Mouse (Mus musculus): ENCODE measurements around the gene AL732309.1.

The AL732309.1 gene

DNA sequence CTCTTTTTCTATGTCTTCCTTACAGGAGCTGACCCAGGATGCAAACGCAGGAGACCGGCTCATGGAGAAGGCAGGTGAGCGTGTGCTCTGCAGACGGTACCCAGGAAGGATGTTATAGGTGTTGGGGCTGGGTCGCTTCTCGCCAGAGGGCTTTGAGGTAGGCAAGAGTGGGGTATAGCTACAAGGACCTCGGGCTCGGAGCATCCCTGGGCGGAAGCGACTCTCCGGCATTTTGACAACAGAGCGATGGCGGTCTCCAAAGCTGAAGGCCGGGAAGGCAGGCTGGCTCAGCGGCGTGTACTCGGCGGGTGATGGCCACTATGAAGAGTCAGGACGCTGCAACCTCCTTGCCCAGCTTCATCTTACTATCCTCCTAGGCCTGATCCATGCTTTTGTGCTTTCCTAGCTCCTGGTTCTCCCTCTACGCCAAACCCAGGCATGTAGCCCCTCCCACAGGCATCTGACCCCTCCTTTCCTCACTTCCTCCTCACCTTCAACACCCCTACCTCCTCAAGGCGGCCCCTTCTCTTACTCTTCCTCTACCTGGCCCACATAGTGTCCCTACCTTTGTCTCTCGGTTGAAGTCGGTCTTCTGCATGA is 33.3 kb downstream of the AL732309.1 start:
- no peak for DNase-seq (ENCODE audit: low spot score)

DNA sequence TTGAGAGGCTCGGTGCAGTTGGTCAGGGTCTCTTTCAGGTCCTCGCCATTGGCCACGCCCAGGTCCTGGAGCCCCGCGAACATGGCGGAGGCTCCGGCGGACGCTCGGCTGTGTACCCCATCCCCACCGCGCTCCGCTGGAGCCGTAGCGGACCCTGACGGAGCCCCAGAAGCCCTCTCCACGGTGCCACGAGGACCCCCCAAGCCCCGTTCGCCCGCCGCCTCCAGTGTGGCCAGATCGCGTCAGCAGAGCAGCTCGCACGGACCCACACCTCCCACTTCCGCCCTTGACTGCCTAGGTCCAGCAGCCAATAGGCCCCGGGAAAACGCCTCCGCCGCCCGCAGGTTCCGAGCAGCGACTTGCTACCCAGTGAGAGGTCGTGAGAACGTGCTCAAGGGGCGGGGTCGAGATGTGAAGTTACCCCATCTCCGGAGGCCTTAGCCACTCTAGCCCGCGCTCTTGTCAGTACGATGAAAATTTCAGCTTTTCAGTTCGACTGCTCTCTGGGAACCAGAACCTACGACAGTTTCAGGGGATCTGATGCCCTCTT is 35.5 kb downstream of the AL732309.1 start, which contains the start of gene Nelfb:
Nelfb (minus strand) TSS at position 369 of the 550 bp plus-strand sequence.
- DNase-seq (ENCODE audit: low spot score): peak; percentile 92

DNA sequence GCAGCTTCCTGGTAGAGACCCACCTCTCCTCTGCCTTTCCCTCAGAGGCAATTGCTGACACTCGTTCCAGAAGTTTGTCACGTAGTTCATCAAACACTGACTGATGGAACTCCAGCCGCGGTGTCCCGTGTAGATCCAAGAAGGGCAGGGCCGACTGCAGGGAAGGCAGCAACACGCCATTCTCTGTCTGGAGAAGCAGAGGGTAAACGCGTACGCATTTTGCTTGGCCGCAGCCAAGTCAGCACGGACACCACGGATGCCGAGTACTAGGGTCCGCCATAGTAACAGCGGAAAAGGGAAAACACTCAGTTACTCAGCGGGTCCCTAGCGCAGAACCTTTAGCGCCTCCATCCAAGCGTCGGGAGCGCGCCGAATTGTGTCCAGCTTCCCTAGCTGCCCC is 36.0 kb downstream of the AL732309.1 start:
- DNase-seq (ENCODE audit: low spot score): no peak

DNA sequence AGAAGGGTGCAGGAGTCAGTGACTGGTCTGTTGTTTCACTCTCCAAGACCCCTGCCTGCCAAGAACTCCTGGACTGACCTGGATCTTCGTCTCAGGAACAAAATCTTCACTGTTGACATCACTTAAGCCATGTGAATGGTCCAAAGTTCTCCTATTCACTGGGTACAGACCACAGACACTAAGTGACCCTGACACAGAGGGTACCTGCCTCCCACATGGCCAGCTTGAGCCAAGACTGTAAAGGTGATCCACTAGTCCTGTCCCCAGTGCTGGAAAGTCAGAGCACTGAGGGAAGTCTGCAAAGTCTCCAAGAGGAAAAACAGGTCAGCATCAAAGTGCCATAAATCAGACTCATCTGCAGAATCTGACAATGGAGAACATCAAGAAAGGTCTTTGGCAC is 39.1 kb downstream of the AL732309.1 start:
- no peak for DNase-seq (ENCODE audit: low spot score)

DNA sequence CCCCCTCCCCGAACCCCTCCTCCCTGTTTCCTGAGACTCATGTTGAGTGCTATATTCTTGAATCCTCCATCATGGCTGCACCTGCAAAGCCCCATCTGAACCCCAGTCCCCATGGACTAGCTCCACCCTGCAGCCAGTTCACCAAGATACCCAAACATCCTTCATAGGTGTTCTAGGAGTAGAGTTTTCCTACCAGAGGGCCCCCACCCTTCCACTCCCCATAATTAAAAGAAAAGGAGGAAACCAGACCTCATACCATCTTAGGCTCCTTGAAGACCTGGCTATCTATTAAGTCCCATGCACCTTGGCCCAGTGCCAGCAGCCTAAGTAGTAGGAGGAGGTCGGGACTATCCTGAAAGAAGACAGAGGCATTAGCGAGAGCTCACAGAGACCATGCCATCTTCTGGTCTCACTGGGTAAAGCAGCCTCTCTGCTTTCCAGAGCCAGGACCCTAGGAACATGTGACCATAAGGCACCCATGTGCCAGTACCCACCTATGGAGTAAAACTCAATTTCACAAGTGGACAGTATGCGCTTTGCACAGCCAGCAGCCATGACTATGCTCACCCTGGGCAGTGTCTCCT is 42.9 kb downstream of the AL732309.1 start:
- no peak for DNase-seq (ENCODE audit: low spot score)

DNA sequence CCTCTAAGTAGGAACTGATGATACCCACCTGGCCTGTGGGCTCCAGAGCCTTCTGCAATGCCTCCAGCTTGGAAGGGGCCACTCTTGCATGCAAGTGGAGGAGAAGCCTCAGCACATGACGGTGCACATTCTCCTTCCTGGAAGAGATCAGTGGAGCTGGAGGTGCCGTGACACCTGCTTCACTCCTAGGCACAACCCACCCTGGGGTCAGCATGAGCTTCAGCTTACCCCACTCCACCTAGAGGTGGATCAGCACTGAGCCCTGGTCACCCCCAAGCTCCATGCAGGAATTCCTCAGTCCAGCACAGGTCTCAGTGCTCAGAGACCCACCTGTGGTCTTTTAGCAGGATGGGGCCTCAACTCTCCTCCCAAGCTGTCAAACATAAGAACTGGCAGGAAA is 46.0 kb downstream of the AL732309.1 start:
- no peak for DNase-seq (ENCODE audit: low spot score)

DNA sequence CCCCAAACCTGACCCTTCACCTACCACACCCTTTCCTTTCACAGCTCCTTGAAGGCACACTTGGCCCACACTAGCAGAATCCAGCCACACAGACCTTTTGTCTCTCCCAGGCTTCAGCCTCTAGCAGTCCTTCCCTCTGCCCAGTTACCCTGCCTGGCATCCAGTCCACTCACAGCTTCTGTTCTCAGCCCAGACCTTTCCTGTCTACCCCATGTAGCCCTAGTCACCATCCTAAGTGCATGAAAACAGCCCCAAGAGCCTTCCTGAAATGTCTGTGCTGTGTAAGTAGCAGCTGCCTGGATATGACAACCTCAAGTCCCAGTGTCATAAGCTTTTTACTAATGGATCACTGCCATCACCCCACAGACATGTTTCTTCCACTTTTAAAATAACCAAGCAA is 48.7 kb downstream of the AL732309.1 start:
- DNase-seq (ENCODE audit: low spot score): no peak

DNA sequence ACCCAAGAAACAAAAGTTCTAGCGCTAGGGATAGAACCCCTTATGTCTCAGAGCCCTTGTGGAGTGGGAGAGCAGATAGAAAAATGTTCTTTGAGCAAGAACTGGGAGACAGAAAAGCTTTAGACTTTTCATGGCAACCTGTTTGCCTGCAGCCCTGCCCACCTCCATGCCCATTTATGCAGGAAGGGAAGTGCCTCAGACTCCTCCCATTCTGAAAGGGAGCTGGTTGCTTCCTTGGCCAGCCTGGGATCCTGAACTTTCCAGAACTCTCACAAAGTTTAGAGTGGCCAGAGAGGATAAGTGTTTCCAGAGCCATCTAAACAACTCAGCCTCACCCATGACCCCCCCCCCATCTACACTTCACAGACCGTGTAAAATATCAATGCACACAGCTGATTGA is 49.5 kb downstream of the AL732309.1 start:
- DNase-seq (ENCODE audit: low spot score): peak; percentile 51

DNA sequence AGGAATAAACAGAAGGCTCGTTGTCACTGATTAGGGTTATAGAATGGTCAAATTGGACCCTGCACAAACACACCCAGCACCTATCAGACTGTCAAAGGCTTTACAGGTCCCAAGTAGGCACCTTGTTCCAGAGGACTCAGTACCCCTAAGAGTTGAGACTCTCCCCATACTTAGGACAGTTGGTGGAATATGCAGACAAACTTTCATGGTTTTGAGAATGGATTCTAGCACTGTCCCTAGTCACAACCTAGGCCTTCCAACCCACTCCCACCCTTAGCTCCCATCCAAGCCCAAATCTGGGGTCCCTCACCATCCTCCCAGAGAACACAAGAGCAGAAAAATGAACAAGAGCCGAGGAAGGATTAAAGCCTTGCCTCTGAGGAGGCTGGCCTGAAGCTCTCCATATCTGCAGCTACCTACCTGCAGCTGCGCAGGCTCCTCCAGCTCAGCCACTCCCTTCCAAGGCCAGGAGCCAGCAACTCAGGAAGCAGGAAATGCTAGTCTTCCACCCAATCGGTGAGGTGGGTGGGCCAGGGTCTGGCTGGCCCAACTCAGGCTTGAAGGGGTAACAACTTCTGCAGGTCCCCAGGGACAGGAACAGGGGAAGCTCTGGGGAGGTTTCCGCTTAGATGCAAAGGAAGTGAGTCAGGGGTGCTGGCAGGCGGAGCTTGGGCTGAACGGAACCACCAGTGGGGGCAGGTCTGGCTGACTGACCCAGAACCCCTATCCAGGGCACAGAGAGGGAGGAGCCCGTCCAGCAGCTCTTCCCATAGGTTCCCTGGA is 50.3 kb downstream of the AL732309.1 start, which contains the start of gene Tor4a:
Tor4a (minus strand) TSS at position 715 of the 783 bp plus-strand sequence.
- peak; percentile 82 for DNase-seq (ENCODE audit: low spot score)

DNA sequence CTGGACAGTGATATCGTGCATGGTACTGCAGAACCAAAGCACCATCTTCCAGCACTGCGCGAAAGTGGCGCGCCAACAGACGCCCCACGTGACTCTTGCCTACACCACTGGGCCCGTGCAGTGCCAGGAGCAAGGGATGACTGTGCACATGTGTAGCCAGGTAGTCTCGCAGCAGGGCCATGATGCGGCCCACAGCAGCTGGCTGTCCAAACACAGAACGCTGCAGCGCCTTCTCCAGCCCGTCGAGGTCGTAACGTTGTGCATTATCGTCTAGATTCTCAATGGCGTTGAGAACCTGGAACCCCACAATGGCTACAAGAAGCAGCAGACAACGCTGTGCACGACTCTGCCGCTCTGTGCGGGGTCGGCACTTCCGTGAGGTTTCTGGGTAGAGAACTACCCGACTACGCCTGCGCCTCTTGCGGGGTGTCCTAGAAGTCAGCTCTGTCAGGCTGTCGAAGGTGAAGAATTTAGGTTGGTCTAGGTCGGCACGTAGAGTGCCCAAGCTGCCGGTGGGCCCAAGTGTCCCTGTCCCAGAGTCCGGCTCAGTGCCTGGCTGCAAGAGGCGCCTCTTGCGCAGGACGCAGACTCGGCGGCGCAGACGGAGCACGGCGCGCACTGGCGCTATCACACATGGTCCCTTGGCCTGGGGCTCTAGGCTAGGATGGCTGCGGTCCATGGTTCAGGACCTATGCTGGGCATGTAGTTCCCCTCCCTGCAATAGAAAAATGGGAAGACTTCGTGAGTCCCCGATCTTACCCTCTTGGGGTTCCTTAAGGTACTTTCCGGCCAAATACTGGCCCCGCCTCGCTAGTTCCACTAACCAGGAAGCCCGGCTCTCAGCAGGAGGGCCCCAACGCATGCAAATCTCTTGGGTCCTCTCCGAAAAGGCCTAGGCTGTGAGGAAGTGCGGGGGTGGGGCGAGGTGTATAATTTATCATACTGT is 51.2 kb downstream of the AL732309.1 start:
- DNase-seq (ENCODE audit: low spot score): peak; percentile 80
